Mouse (Mus musculus) right cerebral cortex, postnatal 14 days (tissue): Measurements from ENCODE around the gene Ogg1.
A peak's percentile ranks its signal among the peaks of the same experiment; 100 is the strongest.

Source experiments
- DNase-seq: peaks from one replicate; pipeline ENCODE4 v3.0.0; 2022

Gene Ogg1

GRCm38 (mm10) chr6:113326533-113327315, at the start of gene Ogg1:
Gene Ogg1, plus strand, starts transcription at chr6:113326972.
- DNase-seq: peak; percentile 95

- DNase-seq: no peak
Measured at GRCm38 (mm10) chr6:113281676-113282075, 45.1 kb upstream of the Ogg1 start.

GRCm38 (mm10) chr6:113282101-113282802, 44.5 kb upstream of the Ogg1 start, which contains the start of gene Cpne9:
Gene Cpne9, plus strand, starts transcription at chr6:113282307.
- DNase-seq: peak; percentile 53

GRCm38 (mm10) chr6:113282969-113283368, 43.8 kb upstream of the Ogg1 start:
- no peak for DNase-seq

GRCm38 (mm10) chr6:113283500-113283899, 43.3 kb upstream of the Ogg1 start:
- no peak for DNase-seq

- DNase-seq: no peak
Measured at GRCm38 (mm10) chr6:113284931-113285330, 41.8 kb upstream of the Ogg1 start.

GRCm38 (mm10) chr6:113286316-113286715, 40.5 kb upstream of the Ogg1 start:
- no peak for DNase-seq

GRCm38 (mm10) chr6:113287236-113287635, 39.5 kb upstream of the Ogg1 start:
- no peak for DNase-seq

GRCm38 (mm10) chr6:113289346-113289745, 37.4 kb upstream of the Ogg1 start:
- DNase-seq: no peak

- no peak for DNase-seq
Measured at GRCm38 (mm10) chr6:113290346-113290745, 36.4 kb upstream of the Ogg1 start.

GRCm38 (mm10) chr6:113292938-113293337, 33.8 kb upstream of the Ogg1 start:
- DNase-seq: no peak

- DNase-seq: no peak
Measured at GRCm38 (mm10) chr6:113296046-113296445, 30.7 kb upstream of the Ogg1 start.

GRCm38 (mm10) chr6:113296639-113297038, 30.1 kb upstream of the Ogg1 start:
- DNase-seq: no peak

GRCm38 (mm10) chr6:113301350-113301749, 25.4 kb upstream of the Ogg1 start:
- no peak for DNase-seq

- no peak for DNase-seq
Measured at GRCm38 (mm10) chr6:113302258-113302657, 24.5 kb upstream of the Ogg1 start.

GRCm38 (mm10) chr6:113306322-113306985, 20.3 kb upstream of the Ogg1 start:
- DNase-seq: peak; percentile 99

- DNase-seq: peak; percentile 76
Measured at GRCm38 (mm10) chr6:113306986-113307349, 19.8 kb upstream of the Ogg1 start, which contains the start of gene Brpf1. Gene Brpf1, plus strand, starts transcription at chr6:113307137.

- DNase-seq: peak; percentile 44
Measured at GRCm38 (mm10) chr6:113307481-113308121, 19.2 kb upstream of the Ogg1 start.

GRCm38 (mm10) chr6:113308141-113308540, 18.6 kb upstream of the Ogg1 start:
- DNase-seq: peak; percentile 32

GRCm38 (mm10) chr6:113315972-113316371, 10.8 kb upstream of the Ogg1 start:
- DNase-seq: no peak

- no peak for DNase-seq
Measured at GRCm38 (mm10) chr6:113329396-113329795, 2.6 kb downstream of the Ogg1 start.

GRCm38 (mm10) chr6:113330547-113330946, 3.8 kb downstream of the Ogg1 start:
- DNase-seq: no peak

- DNase-seq: no peak
Measured at GRCm38 (mm10) chr6:113331721-113332120, 4.9 kb downstream of the Ogg1 start.
